Mouse (Mus musculus) hindbrain, postnatal 0 days (tissue): Measurements from ENCODE around the gene Vac14. TPM values are rescaled to one million over a fixed set of nuclear protein-coding genes. Genes with fewer than 3 reads are reported as not detected.

Experiments
- ATAC-seq: fragments of 200-750 bp; cut with Nextera tagmentation; 2 replicates; pipeline ENCODE4 v1.8.0; 2017; ENCODE audit warnings: mild to moderate bottlenecking, moderate TSS enrichment, moderate library complexity
- DNase-seq: peaks from one replicate; pipeline ENCODE4 v3.0.0-alpha.2; 2015; ENCODE audit warnings: low spot score
- H3K27ac ChIP-seq: fragments of 300-500 bp; sonication (generic); 2 replicates; pipeline ENCODE4 v1.5.1; 2014; ENCODE audit warnings: mild to moderate bottlenecking
- H3K27me3 ChIP-seq: fragments of 300-500 bp; sonication (generic); 2 replicates; pipeline ENCODE4 v1.6.1; 2014; ENCODE audit warnings: low read length, mixed read lengths; ENCODE audit not compliant: insufficient read depth
- H3K36me3 ChIP-seq: fragments of 300-500 bp; sonication (generic); 2 replicates; pipeline ENCODE4 v1.6.1; 2014; ENCODE audit warnings: low read length, mixed read lengths; ENCODE audit not compliant: insufficient read depth
- H3K4me1 ChIP-seq: fragments of 300-500 bp; sonication (generic); 2 replicates; pipeline ENCODE4 v1.6.1; 2014; ENCODE audit warnings: antibody characterized with exemption, low read length, mixed read lengths; ENCODE audit not compliant: insufficient read depth
- H3K4me2 ChIP-seq: fragments of 300-500 bp; sonication (generic); 2 replicates; pipeline ENCODE4 v1.6.1; 2014; ENCODE audit warnings: low read depth, mild to moderate bottlenecking, low read length, moderate library complexity, mixed read lengths
- H3K4me3 ChIP-seq: fragments of 300-500 bp; sonication (generic); 2 replicates; pipeline ENCODE4 v1.5.1; 2014; ENCODE audit warnings: low read length
- H3K9ac ChIP-seq: fragments of 300-500 bp; sonication (generic); replicated peaks from 2 replicates; pipeline ENCODE4 v1.6.1; 2014; ENCODE audit warnings: mild to moderate bottlenecking, low read length, moderate library complexity, mixed read lengths
- H3K9me3 ChIP-seq: fragments of 300-500 bp; sonication (generic); 2 replicates; pipeline ENCODE4 v1.6.1; 2016; ENCODE audit warnings: low read length, mixed read lengths
- CTCF ChIP-seq: IDR thresholded peaks from 2 replicates; pipeline ENCODE4 v1.5.1; 2016; ENCODE audit warnings: antibody characterized with exemption, control low read depth, low read depth
- WGBS: fragments of 180-500 bp; shearing (Covaris S2); extraction: QIAGEN DNeasy Blood & Tissue Kit; methylation state at CpG from one replicate; pipeline ENCODE4 v1.1.7; 2014; 5-methylcytosine and 5-hydroxymethylcytosine counted together
- polyA plus RNA-seq: library from polyadenylated mRNA; unstranded; fragments of >200 nt; fragmentation: Nextera tagmentation; extraction: Ambion mirVana; gene quantifications from 2 replicates; pipeline ENCODE4 v1.2.1, GENCODE M21; 2015
- total RNA-seq: library from RNA; depleted of rRNA; stranded (reverse); fragments of >200 nt; gene quantifications from 2 replicates; pipeline ENCODE4 v1.2.3, GENCODE M21; 2014

Gene Vac14
- total and polyA plus RNA-seq, 2 experiments from 2014 or later, result 26.1 to 44.1 TPM

DNA sequence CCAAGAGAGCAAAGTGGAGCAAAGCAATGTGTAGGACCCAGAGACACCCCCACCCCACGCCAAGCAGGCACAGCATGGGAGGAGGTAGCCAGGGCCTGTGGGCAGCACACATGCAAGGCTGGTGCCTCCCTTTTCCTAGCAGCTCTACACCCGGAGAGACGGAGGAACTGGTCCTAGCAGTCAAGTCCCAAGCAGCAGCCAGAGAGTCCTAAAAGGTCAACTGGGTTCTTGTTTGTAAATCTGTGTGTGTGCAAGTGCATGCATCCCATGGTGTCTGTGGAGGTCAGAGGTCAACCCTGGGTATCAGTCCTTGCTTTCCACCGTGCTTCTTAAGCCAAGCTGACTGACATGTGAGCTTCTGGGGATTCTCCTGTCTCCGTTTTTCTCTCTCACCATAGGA is 75.8 kb downstream of the Vac14 start:
- WGBS, result 69% methylated on average over 5 of the region's 5 CpGs
- no peak for TF ChIP-seq CTCF
- Histone ChIP-seq H3K27ac (peak overlapping the region; percentile 80), H3K4me3 (no peak overlapping the region), H3K4me2 (no peak overlapping the region), H3K4me1 (peaks cover 24% of the 10 kb centered on the region), H3K9me3 (no peaks in the 10 kb centered on the region), H3K9ac (no peak overlapping the region), H3K36me3 (peaks cover 3% of the 10 kb centered on the region; the same call in 1 of the 2 replicates), H3K27me3 (no peaks in the 10 kb centered on the region)
- DNase-seq (no peak), ATAC-seq (no peak)

GRCm38 (mm10) chr8:110694826-110695225 is 76.4 kb downstream of the Vac14 start:
- Histone ChIP-seq H3K9me3 (no peaks in the 10 kb centered on the region), H3K27ac (peak overlapping the region; percentile 80), H3K4me1 (peaks cover 25% of the 10 kb centered on the region), H3K36me3 (peaks cover 3% of the 10 kb centered on the region; the same call in 1 of the 2 replicates), H3K4me2 (no peak overlapping the region), H3K4me3 (no peak overlapping the region), H3K9ac (no peak overlapping the region), H3K27me3 (no peaks in the 10 kb centered on the region)
- DNase-seq, result peak; percentile 60
- 40% methylated on average over 4 of the region's 4 CpGs for WGBS
- no peak for TF ChIP-seq CTCF
- no peak for ATAC-seq

DNA sequence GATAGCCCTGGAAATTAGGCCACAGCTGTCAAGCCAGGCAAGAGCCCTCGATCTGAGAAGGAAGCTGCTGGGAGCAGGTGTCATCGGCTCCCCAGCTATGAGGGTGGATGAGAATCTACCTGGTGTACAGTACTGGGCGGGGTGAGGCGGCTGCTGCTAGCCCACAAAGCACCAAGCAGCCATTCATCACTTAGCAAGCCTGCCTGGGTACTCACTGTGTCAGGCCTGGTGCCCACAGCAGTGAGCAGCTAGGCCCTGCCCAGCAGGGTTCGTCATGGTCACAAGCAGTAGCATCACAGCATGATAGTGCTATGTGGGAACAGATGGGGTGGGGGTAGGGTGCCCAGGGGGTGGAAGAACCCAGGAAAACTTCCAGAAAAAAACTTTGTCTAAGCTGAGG is 77.0 kb downstream of the Vac14 start:
- DNase-seq, result no peak
- no peaks in the 10 kb centered on the region for H3K27me3 ChIP-seq
- no peak overlapping the region for H3K4me3 ChIP-seq
- ATAC-seq, result peak; percentile 70
- no peak for TF ChIP-seq CTCF
- peaks cover 3% of the 10 kb centered on the region; the same call in 1 of the 2 replicates for H3K36me3 ChIP-seq
- peaks cover 27% of the 10 kb centered on the region for H3K4me1 ChIP-seq
- H3K9ac ChIP-seq, result no peak overlapping the region; the same call in 1 of the 2 replicates
- H3K27ac ChIP-seq, result peak overlapping the region; percentile 80
- WGBS, result 53% methylated on average over 5 of the region's 5 CpGs
- H3K4me2 ChIP-seq, result no peak overlapping the region
- H3K9me3 ChIP-seq, result no peaks in the 10 kb centered on the region

DNA sequence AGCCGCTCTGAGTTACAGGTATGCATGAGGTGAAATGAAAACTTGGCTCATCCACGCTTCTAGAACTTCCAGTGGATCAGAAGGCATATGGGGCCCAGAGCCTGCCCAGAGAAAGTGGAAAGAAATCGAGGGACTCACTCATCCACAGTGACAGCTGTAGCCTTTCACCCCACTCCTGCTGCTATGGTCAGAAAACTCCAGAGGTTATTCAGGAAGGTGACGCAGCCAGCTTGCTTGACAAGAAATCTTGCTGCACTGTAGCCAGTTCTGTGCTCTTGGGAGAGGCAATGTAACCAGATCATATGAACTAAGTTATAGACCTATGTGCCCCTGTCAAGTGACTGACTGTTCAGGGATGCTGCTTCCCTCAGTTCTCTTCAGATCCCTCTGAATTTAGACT is 77.7 kb downstream of the Vac14 start:
- H3K27me3 ChIP-seq, result no peaks in the 10 kb centered on the region
- H3K27ac ChIP-seq, result peak overlapping the region; percentile 80
- WGBS, result 71% methylated on average over 4 of the region's 4 CpGs

DNA sequence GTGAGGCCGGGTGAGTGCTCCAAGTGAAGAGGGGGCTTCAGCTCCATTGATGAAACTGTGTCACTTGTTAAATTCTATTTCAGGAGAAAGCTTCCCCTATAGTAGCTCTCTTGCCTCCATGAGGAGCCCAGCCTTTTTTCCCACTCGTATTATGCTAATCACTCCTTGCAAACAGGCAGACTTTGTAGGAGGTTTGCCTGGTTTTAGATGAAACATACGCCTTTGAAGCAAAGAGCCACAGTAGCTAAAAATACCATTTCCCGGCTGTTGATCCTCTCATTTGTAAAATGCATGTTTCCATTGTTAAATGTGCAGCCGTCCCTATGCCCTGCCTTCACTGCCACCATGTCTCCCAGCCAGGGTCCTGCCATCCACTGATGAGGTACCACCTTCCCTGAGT is 79.2 kb downstream of the Vac14 start:
- WGBS, result 71% methylated on average over 5 of the region's 5 CpGs
- TF ChIP-seq CTCF, result no peak
- DNase-seq (no peak), ATAC-seq (no peak)
- Histone ChIP-seq H3K4me1 (peaks cover 36% of the 10 kb centered on the region), H3K27me3 (no peaks in the 10 kb centered on the region), H3K9ac (no peak overlapping the region), H3K4me3 (no peak overlapping the region), H3K9me3 (no peaks in the 10 kb centered on the region), H3K36me3 (peaks cover 3% of the 10 kb centered on the region; the same call in 1 of the 2 replicates), H3K4me2 (no peak overlapping the region), H3K27ac (no peak overlapping the region)

More for the DNA sequence above, 77.7 kb downstream of the Vac14 start:
- DNase-seq (no peak), ATAC-seq (no peak)
- no peak for TF ChIP-seq CTCF
- no peaks in the 10 kb centered on the region for H3K9me3 ChIP-seq
- peaks cover 3% of the 10 kb centered on the region; the same call in 1 of the 2 replicates for H3K36me3 ChIP-seq
- H3K9ac ChIP-seq, result no peak overlapping the region
- H3K4me2 ChIP-seq, result no peak overlapping the region
- H3K4me3 ChIP-seq, result no peak overlapping the region
- peaks cover 27% of the 10 kb centered on the region for H3K4me1 ChIP-seq

- TF ChIP-seq CTCF, result no peak
- DNase-seq (no peak), ATAC-seq (no peak)
- Histone ChIP-seq H3K4me2 (no peak overlapping the region), H3K4me1 (peaks cover 41% of the 10 kb centered on the region), H3K27ac (no peak overlapping the region), H3K9ac (no peak overlapping the region), H3K36me3 (peaks cover 3% of the 10 kb centered on the region; the same call in 1 of the 2 replicates), H3K9me3 (no peaks in the 10 kb centered on the region), H3K4me3 (no peak overlapping the region), H3K27me3 (no peaks in the 10 kb centered on the region)
- WGBS, result 57% methylated on average over 1 of the region's 1 CpGs
Measured at GRCm38 (mm10) chr8:110698098-110698497, 79.7 kb downstream of the Vac14 start.

GRCm38 (mm10) chr8:110699501-110699900 is 81.1 kb downstream of the Vac14 start:
- ATAC-seq, result no peak
- WGBS, result 71% methylated on average over 7 of the region's 7 CpGs

More at GRCm38 (mm10) chr8:110699501-110699900, 81.1 kb downstream of the Vac14 start:
- Histone ChIP-seq H3K27ac (peak overlapping the region; percentile 41; the same call in 1 of the 2 replicates), H3K9ac (no peak overlapping the region), H3K9me3 (no peaks in the 10 kb centered on the region), H3K36me3 (0 out of 2 replicates have a peak, but pooled peaks cover 3% of the 10 kb centered on the region), H3K4me1 (peaks cover 45% of the 10 kb centered on the region), H3K4me2 (no peak overlapping the region), H3K27me3 (no peaks in the 10 kb centered on the region), H3K4me3 (no peak overlapping the region)
- no peak for DNase-seq
- no peak for TF ChIP-seq CTCF
